Mouse (Mus musculus): Measurements from ENCODE around the gene Trappc11. TPM values are rescaled to one million over a fixed set of nuclear protein-coding genes. Genes with fewer than 3 reads are reported as not detected.

Trappc11 gene
- 47.5 and 50.1 TPM in 2 replicates for polyA plus RNA-seq (2016; fragmentation: Nextera tagmentation; extraction: Ambion mirVana)

DNA sequence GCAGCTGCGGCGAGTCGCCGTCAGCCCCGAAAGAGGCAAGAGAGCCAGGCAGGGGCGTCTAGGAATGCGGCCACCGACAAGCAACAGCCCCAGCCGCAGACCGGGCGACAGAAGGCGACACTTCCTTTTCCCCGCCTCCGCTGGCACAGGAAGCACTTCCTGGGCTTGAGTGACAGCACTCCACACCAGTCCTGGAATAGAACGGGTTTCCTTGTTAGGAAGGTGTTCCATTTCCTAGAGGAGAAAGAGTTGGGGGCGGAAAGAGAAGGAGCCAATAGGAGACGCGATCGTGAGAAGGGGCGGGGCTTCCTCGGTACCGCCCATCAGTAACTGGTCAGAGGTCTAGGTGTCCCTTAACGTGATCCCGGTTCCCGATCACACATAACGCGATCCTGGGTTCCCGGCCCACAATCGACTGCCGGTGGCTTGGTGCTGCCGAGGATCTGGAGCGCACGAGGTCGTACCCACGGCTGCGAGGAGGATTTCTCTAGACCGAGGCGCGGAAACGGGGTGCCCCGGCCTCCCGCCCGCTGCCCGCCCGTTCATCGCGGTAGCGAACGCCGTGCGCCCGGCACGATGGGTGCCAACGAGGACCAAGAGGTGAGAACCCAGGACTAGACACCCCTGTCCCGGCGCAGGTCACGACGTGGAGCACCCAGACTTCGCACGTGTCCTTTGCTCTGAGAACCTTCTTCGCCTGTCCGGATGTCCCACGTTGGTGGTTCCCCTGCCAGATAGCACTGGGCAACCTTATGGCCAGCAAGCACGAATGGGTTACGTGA lies at the start of gene Trappc11, which contains the start of gene Rwdd4a:
Gene Trappc11 (minus strand): TSS at position 127 of the 782 bp plus-strand sequence.
Gene Rwdd4a (plus strand): TSS at position 321 of the 782 bp plus-strand sequence.
- Histone ChIP-seq H3K27ac (peak within 1 kb of the TSS; percentile 85), H3K4me3 (peak within 1 kb of the TSS; percentile 89), H3K4me1 (peaks cover 30% of the 10 kb centered on the region), H3K9me3 (replicated peaks) (no peaks in the 10 kb centered on the region), H3K27me3 (no peaks in the 10 kb centered on the region), H3K9ac (peak within 1 kb of the TSS; percentile 89), H3K36me3 (peaks cover 19% of the 10 kb centered on the region), H3K4me2 (replicated peaks) (peak within 1 kb of the TSS; percentile 77)
- ATAC-seq (ENCODE audit: low FRiP score) = peak; percentile 100
- under 1% methylated on average over 65 of the region's 65 CpGs for WGBS

DNA sequence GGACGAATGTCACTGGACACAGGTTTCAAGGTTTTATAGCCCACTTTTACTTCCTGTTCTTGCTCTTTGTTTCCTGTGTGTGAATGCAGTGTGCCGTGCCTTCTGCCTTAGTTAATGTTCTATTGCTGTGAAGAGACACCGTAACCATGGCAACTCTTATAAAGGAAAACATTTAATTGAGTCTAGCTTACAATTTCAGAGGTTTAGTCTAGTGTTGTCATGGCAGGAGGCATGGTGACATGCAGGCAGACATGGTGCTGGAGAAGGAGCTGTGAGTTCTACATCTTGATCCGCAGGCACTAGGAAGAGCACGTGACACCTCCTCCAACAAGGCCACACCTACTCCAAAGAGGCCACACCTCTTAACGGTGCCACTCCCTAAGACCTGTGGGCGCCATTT lies 48.2 kb upstream of the Trappc11 start:
- no peak overlapping the region for H3K4me2 ChIP-seq (replicated peaks)
- ATAC-seq (ENCODE audit: low FRiP score) = no peak
- H3K36me3 ChIP-seq = no peaks in the 10 kb centered on the region
- no peak overlapping the region for H3K9ac ChIP-seq
- no peak overlapping the region for H3K4me3 ChIP-seq
- H3K4me1 ChIP-seq = no peaks in the 10 kb centered on the region
- H3K9me3 ChIP-seq (replicated peaks) = no peaks in the 10 kb centered on the region
- 85% methylated on average over 7 of the region's 7 CpGs for WGBS
- H3K27ac ChIP-seq = no peak overlapping the region
- H3K27me3 ChIP-seq = no peaks in the 10 kb centered on the region

DNA sequence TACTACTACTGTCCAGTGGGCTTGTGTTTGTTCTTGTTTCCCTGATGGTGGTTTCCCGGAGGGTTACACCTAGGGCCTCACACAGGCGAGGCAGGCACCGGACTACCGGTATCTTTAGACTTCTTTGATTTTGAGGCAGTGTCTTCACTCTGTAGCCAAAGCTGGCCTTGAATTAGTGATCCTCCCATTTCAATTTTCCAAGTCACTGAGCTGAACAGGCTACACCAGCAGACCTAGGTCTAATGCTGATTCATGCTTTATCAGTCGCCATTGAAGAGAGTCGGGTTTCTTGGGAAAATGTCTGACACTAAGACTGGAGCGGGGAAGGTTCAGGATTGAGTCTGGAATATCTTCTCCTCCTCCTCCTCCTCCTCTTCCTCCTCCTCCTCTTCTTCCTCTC lies 40.2 kb upstream of the Trappc11 start:
- no peak overlapping the region for H3K27ac ChIP-seq
- H3K27me3 ChIP-seq = no peaks in the 10 kb centered on the region
- 90% methylated on average over 7 of the region's 7 CpGs for WGBS
- H3K4me2 ChIP-seq (replicated peaks) = no peak overlapping the region
- ATAC-seq (ENCODE audit: low FRiP score) = no peak
- H3K9ac ChIP-seq = no peak overlapping the region
- no peak overlapping the region for H3K4me3 ChIP-seq
- H3K36me3 ChIP-seq = no peaks in the 10 kb centered on the region
- no peaks in the 10 kb centered on the region for H3K9me3 ChIP-seq (replicated peaks)
- H3K4me1 ChIP-seq = no peaks in the 10 kb centered on the region

DNA sequence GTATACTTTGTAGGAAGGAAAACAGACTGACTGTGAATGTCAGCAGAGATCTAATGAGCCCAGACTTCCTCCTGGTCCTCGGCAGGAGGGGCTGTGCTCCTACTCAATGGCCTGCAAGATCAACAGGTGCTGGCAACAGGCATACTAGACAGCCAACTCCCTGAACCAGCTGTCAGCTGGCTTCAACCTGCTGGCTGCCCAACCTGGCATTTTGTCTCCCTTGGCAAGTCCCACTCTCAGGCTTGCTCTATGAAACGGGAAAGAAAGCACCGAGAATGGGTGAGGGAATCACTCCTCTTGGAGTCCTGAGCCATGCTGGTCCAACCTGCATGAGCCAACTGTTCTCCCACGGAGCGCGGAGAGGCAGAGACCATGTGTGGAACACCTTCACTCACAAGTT lies 36.9 kb upstream of the Trappc11 start:
- no peaks in the 10 kb centered on the region for H3K27me3 ChIP-seq
- ATAC-seq (ENCODE audit: low FRiP score) = no peak
- no peaks in the 10 kb centered on the region for H3K9me3 ChIP-seq (replicated peaks)
- 91% methylated on average over 6 of the region's 6 CpGs for WGBS
- no peak overlapping the region for H3K27ac ChIP-seq
- no peak overlapping the region for H3K4me2 ChIP-seq (replicated peaks)
- no peaks in the 10 kb centered on the region for H3K36me3 ChIP-seq
- no peak overlapping the region for H3K4me3 ChIP-seq
- H3K4me1 ChIP-seq = no peaks in the 10 kb centered on the region
- no peak overlapping the region for H3K9ac ChIP-seq

DNA sequence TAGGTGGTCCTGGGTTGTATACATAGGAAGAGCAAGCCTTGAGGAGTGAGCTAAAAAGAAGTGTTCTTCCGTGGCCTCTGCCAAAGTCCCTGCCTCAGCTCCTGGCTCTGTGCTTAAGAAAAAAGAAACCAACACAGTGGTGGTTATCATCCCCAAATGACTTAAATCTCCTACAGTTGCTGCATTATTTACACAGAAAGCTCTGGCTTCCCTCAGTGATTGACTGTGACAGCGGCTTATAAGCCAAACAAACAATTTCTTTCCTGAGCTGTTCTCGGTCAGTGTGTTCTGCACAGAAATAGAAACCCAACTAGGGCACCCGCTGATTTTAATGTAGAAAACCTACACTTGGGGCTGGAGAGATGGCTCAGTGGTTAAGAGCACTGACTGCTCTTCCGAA lies 34.8 kb upstream of the Trappc11 start:
- H3K4me1 ChIP-seq = no peaks in the 10 kb centered on the region
- WGBS = 88% methylated on average over 5 of the region's 5 CpGs
- H3K9ac ChIP-seq = no peak overlapping the region
- ATAC-seq (ENCODE audit: low FRiP score) = no peak
- no peaks in the 10 kb centered on the region for H3K9me3 ChIP-seq (replicated peaks)
- H3K36me3 ChIP-seq = no peaks in the 10 kb centered on the region
- H3K4me3 ChIP-seq = no peak overlapping the region
- no peaks in the 10 kb centered on the region for H3K27me3 ChIP-seq
- H3K4me2 ChIP-seq (replicated peaks) = no peak overlapping the region
- H3K27ac ChIP-seq = no peak overlapping the region

DNA sequence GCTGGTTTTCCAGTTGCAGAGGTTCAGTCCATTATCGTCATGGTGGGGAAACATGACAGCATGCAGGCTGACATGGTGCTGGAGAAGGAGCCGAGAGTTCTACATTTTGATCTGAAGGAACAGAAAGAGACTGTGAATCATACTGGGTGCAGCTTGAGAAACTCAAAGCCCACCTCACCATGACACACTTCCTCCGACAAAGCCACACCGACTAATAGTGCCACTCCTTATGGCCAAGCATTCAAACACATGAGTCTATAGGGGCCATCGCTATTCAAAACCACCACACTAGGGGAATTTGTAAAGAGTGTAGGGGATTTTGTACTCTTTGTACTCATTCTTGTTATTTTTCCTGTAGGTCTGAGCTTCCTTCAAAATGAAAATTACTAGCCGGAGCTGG lies 33.3 kb upstream of the Trappc11 start:
- ATAC-seq (ENCODE audit: low FRiP score) = no peak
- H3K36me3 ChIP-seq = no peaks in the 10 kb centered on the region
- no peaks in the 10 kb centered on the region for H3K9me3 ChIP-seq (replicated peaks)
- no peaks in the 10 kb centered on the region for H3K27me3 ChIP-seq
- 90% methylated on average over 6 of the region's 6 CpGs for WGBS
- H3K27ac ChIP-seq = no peak overlapping the region
- no peak overlapping the region for H3K4me2 ChIP-seq (replicated peaks)
- H3K4me3 ChIP-seq = no peak overlapping the region
- no peak overlapping the region for H3K9ac ChIP-seq
- H3K4me1 ChIP-seq = no peaks in the 10 kb centered on the region

DNA sequence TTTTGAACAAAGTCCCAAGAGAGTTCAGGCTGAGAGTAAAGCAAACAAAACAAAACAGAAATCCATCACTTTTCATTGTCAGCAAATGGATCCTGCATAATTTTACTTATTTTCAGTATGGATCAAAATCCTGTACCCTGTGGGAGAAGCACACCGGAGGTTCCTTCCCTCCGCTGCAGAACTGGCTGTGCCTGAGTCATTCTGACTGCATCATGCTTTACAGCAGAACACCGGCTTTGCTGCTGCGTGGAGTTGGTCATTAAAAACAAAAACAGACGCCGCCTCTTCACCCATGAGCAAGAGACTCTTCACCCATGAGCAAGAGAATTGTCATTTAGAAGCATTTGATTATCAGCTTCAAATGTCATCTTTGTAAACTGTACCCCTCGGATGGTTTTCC lies 27.5 kb upstream of the Trappc11 start:
- H3K4me2 ChIP-seq (replicated peaks) = no peak overlapping the region
- H3K4me3 ChIP-seq = no peak overlapping the region
- no peaks in the 10 kb centered on the region for H3K27me3 ChIP-seq
- no peaks in the 10 kb centered on the region for H3K9me3 ChIP-seq (replicated peaks)
- ATAC-seq (ENCODE audit: low FRiP score) = no peak
- H3K36me3 ChIP-seq = no peaks in the 10 kb centered on the region
- 92% methylated on average over 7 of the region's 7 CpGs for WGBS
- no peak overlapping the region for H3K27ac ChIP-seq
- no peak overlapping the region for H3K9ac ChIP-seq
- no peaks in the 10 kb centered on the region for H3K4me1 ChIP-seq

DNA sequence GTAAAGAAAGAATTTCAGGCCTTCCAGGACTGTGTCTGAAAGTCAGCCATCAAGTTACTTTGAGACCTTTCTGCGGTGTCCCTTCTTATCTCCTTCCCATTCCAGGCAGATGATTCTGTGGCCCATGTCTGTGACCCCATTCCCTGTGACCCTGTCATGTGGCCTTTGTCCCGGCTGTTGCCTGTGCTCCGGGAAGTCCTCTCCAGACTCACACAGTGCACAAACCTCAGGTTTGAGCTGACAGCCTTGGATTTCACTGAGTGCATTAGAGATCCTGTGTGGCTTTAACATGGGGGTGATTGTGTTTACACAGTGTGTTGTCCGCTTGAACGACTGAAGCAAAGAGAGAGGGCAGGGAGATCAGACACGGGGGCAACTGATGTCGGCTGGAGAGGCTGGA lies 25.0 kb upstream of the Trappc11 start:
- Histone ChIP-seq H3K9me3 (replicated peaks) (no peaks in the 10 kb centered on the region), H3K4me3 (no peak overlapping the region), H3K4me2 (replicated peaks) (no peak overlapping the region), H3K36me3 (peaks cover 7% of the 10 kb centered on the region), H3K4me1 (no peaks in the 10 kb centered on the region), H3K9ac (no peak overlapping the region), H3K27ac (no peak overlapping the region), H3K27me3 (no peaks in the 10 kb centered on the region)
- ATAC-seq (ENCODE audit: low FRiP score) = no peak
- WGBS = 45% methylated on average over 7 of the region's 7 CpGs

DNA sequence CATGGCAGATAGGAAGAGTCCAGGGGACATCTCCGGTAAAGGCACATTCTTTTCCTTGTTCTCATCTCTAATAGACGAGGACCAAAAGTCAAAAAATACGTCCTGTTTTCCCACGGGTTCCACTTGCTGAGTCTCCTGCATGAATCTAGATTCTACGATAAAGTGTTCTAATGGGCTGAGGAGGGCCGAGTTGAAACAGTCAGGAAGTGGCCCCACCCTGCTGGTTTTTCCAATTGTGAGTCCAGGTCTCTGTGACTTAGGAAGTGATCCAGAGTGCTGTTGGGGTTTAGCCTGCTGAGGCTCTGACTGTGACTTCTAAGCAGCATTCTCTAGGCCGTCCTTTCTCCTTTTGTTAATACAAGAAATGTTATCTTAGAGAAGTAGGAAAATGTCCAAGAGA lies 23.2 kb upstream of the Trappc11 start:
- 89% methylated on average over 7 of the region's 7 CpGs for WGBS
- H3K4me3 ChIP-seq = no peak overlapping the region
- no peak overlapping the region for H3K4me2 ChIP-seq (replicated peaks)
- H3K36me3 ChIP-seq = peaks cover 15% of the 10 kb centered on the region
- H3K27me3 ChIP-seq = no peaks in the 10 kb centered on the region
- H3K9me3 ChIP-seq (replicated peaks) = no peaks in the 10 kb centered on the region
- no peak overlapping the region for H3K9ac ChIP-seq
- ATAC-seq (ENCODE audit: low FRiP score) = no peak
- H3K4me1 ChIP-seq = no peaks in the 10 kb centered on the region
- no peak overlapping the region for H3K27ac ChIP-seq

DNA sequence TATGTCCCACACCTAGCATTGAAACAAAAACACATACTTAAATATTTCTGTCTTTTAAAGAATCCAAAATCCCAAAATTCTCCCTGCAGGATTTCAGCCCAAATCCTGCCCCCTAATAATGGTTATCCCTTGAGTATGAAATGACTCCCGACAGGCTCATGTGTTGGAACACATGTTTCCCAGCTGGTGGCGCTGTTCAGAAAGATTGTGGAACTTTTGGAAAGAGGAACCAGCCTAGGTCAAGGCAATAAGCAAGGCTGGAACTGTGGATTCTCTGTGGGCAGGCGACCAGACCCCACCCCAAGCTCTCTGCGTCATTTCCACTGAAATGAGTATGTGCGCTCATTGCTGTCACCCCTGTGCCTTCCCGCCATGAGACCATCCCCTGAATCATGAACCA lies 20.3 kb upstream of the Trappc11 start:
- Histone ChIP-seq H3K9me3 (replicated peaks) (no peaks in the 10 kb centered on the region), H3K4me1 (no peaks in the 10 kb centered on the region), H3K27ac (no peak overlapping the region), H3K27me3 (no peaks in the 10 kb centered on the region), H3K36me3 (peaks cover 41% of the 10 kb centered on the region), H3K4me2 (replicated peaks) (no peak overlapping the region), H3K4me3 (no peak overlapping the region), H3K9ac (no peak overlapping the region)
- no peak for ATAC-seq (ENCODE audit: low FRiP score)
- WGBS = 91% methylated on average over 6 of the region's 6 CpGs

DNA sequence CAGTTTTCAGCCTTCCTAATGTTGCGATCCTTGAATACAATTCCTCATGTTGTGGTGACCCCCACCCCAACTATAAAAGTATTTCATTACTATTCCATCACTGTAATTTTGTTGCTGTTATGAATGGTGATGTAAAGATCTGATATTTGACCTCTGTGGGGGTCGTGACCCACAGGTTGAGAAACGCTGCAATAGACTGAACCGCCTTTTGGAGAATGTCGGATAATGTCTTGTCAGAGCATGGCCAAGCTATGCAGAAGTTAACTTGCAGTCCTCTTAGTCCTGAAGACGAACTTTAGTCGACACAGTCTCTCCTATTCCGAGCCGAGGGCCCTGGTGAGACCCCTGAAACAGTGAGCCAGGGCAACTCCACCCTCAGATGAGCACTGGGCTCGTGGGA lies 13.8 kb upstream of the Trappc11 start:
- WGBS = 94% methylated on average over 10 of the region's 10 CpGs
- no peaks in the 10 kb centered on the region for H3K27me3 ChIP-seq
- no peaks in the 10 kb centered on the region for H3K9me3 ChIP-seq (replicated peaks)
- no peak overlapping the region for H3K4me2 ChIP-seq (replicated peaks)
- H3K9ac ChIP-seq = no peak overlapping the region
- ATAC-seq (ENCODE audit: low FRiP score) = no peak
- H3K4me3 ChIP-seq = no peak overlapping the region
- peaks cover 86% of the 10 kb centered on the region for H3K36me3 ChIP-seq
- no peaks in the 10 kb centered on the region for H3K4me1 ChIP-seq
- H3K27ac ChIP-seq = no peak overlapping the region

DNA sequence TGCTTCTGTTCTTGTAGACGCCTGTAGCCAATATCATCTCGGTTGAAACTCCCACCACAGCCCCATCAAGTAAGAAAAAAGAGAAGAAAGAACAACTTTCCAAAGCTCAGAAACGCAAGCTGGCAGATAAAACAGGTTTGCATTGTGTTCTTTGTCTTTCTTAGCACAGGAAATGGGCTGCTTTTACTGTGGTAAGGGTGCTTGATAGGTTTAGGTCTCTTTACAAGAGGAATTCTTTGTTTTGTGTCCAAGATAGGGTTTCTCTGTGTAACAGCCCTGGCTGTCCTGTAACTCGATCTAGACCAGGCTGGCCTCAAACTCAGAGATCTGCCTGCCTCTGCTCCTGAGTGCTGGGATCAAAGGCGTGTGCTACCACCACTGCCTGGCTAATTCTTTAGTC lies 10.8 kb upstream of the Trappc11 start:
- Histone ChIP-seq H3K9me3 (replicated peaks) (no peaks in the 10 kb centered on the region), H3K4me1 (no peaks in the 10 kb centered on the region), H3K9ac (no peak overlapping the region), H3K4me3 (no peak overlapping the region), H3K36me3 (peaks cover 75% of the 10 kb centered on the region), H3K4me2 (replicated peaks) (no peak overlapping the region), H3K27ac (no peak overlapping the region), H3K27me3 (no peaks in the 10 kb centered on the region)
- WGBS = 95% methylated on average over 5 of the region's 5 CpGs
- ATAC-seq (ENCODE audit: low FRiP score) = no peak

DNA sequence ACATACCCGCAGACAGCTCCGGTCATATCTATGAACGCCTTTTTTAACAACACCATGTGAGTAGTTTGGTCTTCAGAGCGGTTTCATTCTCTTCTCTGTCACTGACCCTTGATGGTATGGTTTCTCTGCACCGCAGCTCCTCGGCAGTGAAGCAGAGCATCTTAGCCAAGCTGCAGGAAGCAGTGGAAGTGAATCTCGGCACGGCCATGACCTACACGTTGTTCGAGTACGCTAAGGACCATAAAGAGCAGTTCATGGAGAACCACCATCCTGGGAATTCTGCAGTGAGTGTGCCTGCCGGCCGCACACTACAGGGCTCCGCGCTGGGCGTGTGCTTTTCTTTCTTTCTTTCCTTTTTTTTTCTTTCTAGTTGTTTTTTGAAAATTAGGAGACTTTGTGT lies 9.5 kb upstream of the Trappc11 start:
- no peaks in the 10 kb centered on the region for H3K4me1 ChIP-seq
- H3K27me3 ChIP-seq = no peaks in the 10 kb centered on the region
- H3K4me2 ChIP-seq (replicated peaks) = no peak overlapping the region
- H3K27ac ChIP-seq = no peak overlapping the region
- WGBS = 94% methylated on average over 16 of the region's 16 CpGs
- no peak overlapping the region for H3K9ac ChIP-seq
- H3K4me3 ChIP-seq = no peak overlapping the region
- no peaks in the 10 kb centered on the region for H3K9me3 ChIP-seq (replicated peaks)
- ATAC-seq (ENCODE audit: low FRiP score) = no peak
- H3K36me3 ChIP-seq = peaks cover 74% of the 10 kb centered on the region
